Mouse (Mus musculus) E14TG2a.4 (cell line): ENCODE measurements around the gene Ccdc60.

Source experiments
- CTCF ChIP-seq: conservative IDR thresholded peaks from 2 replicates; pipeline ENCODE4 v1.5.1; 2014; ENCODE audit warnings: low read length
- NANOG ChIP-seq: IDR thresholded peaks from 2 replicates; pipeline ENCODE4 v1.6.1; 2014; ENCODE audit warnings: borderline replicate concordance, low read length, mixed read lengths
- POU5F1 ChIP-seq: IDR thresholded peaks from 2 replicates; pipeline ENCODE4 v1.6.1; 2014; ENCODE audit warnings: low read length, borderline replicate concordance

DNA sequence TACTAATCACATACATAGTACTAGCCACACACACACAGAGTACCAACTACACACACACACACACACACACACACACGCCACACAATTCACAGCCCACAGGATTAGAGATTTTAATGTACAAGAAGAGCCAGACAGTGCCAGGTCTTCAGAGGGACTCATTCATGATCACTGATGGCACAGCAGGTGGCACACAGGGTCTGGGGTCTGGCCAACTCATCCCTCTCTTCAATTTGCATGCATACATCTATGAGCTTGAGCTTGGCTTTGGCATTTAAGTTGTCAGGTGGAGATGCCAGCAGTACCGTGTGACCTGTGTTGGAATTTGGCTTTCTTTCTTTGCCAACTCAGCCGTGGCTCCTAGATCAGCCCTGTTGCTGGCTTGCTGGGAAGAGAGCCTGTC lies 97.2 kb downstream of the Ccdc60 start:
- no peak for TF ChIP-seq CTCF
- TF ChIP-seq NANOG: no peak
- TF ChIP-seq POU5F1: no peak
